Mouse (Mus musculus) small intestine, adult 2 months (tissue): ENCODE data around the gene Chrna5. TPM values are rescaled to one million over a fixed set of nuclear protein-coding genes. Genes with fewer than 3 reads are reported as not detected.
A peak's percentile ranks its signal among the peaks of the same experiment; 100 is the strongest.

Experiments used
- H3K27ac ChIP-seq: fragments of 200-500 bp; 2 replicates; pipeline ENCODE4 v1.5.1; 2012; ENCODE audit warnings: low read depth, low read length, control low read depth, inconsistent platforms; ENCODE audit not compliant: insufficient read depth
- H3K27me3 ChIP-seq: fragments of 200-500 bp; 2 replicates; pipeline ENCODE4 v1.6.1; 2012; ENCODE audit warnings: mild to moderate bottlenecking, moderate library complexity, low read length, inconsistent platforms; ENCODE audit not compliant: control insufficient read depth, insufficient read depth
- H3K36me3 ChIP-seq: fragments of 200-500 bp; 2 replicates; pipeline ENCODE4 v1.6.1; 2012; ENCODE audit warnings: mild to moderate bottlenecking, low read length, control low read depth, inconsistent platforms; ENCODE audit not compliant: control insufficient read depth, insufficient read depth
- H3K4me1 ChIP-seq: fragments of 200-500 bp; 2 replicates; pipeline ENCODE4 v1.6.1; 2012; ENCODE audit warnings: low read length, inconsistent platforms, mixed read lengths; ENCODE audit not compliant: control insufficient read depth, insufficient read depth, insufficient read length
- H3K4me3 ChIP-seq: fragments of 200-500 bp; 2 replicates; pipeline ENCODE4 v1.5.1; 2012; ENCODE audit warnings: low read depth, mild to moderate bottlenecking, control low read depth, inconsistent platforms, low read length, moderate library complexity
- CTCF ChIP-seq: fragments of 200-500 bp; IDR thresholded peaks from 2 replicates; pipeline ENCODE4 v1.5.1; 2012; ENCODE audit warnings: low read depth, mild to moderate bottlenecking, control low read depth, inconsistent platforms, low read length, moderate library complexity, mixed read lengths; ENCODE audit not compliant: insufficient replicate concordance, insufficient read length; ENCODE audit errors: extremely low read depth
- POLR2A ChIP-seq: fragments of 200-500 bp; IDR thresholded peaks from 2 replicates; pipeline ENCODE4 v1.6.1; 2012; ENCODE audit warnings: low read depth, mild to moderate bottlenecking, control low read depth, inconsistent platforms, low read length, moderate library complexity
- WGBS: fragments of 180-500 bp; shearing (Covaris S2); methylation state at CpG from one replicate; pipeline ENCODE4 v1.1.7; 2018; 5-methylcytosine and 5-hydroxymethylcytosine counted together
- polyA plus RNA-seq: library from polyadenylated mRNA; depleted of rRNA; stranded (reverse); fragments of >200 nt; gene quantifications from 2 replicates; pipeline ENCODE4 v1.2.3, GENCODE M21; 2012; rRNA removed

Gene Chrna5
- polyA plus RNA-seq, 1 experiment = 0.04 TPM

- WGBS = 69% methylated on average over 5 of the region's 5 CpGs
- no peaks in the 10 kb centered on the region for H3K27me3 ChIP-seq
- no peak overlapping the region for H3K4me3 ChIP-seq
- TF ChIP-seq POLR2A = no peak
- TF ChIP-seq CTCF = no peak
- peaks cover 8% of the 10 kb centered on the region; the same call in 1 of the 2 replicates for H3K4me1 ChIP-seq
- no peaks in the 10 kb centered on the region for H3K36me3 ChIP-seq
- H3K27ac ChIP-seq = no peak overlapping the region
These were observed 59.3 kb downstream of the Chrna5 start for GRCm38 (mm10) chr9:55039983-55040382.

GRCm38 (mm10) chr9:55041389-55041788 lies 60.7 kb downstream of the Chrna5 start:
- no peaks in the 10 kb centered on the region for H3K27me3 ChIP-seq
- WGBS = 87% methylated on average over 2 of the region's 2 CpGs
- TF ChIP-seq POLR2A = no peak
- no peak for TF ChIP-seq CTCF
- H3K4me1 ChIP-seq = peaks cover 8% of the 10 kb centered on the region; the same call in 1 of the 2 replicates
- no peak overlapping the region for H3K27ac ChIP-seq
- H3K36me3 ChIP-seq = no peaks in the 10 kb centered on the region
- no peak overlapping the region for H3K4me3 ChIP-seq

GRCm38 (mm10) chr9:55043688-55044087 lies 63.0 kb downstream of the Chrna5 start:
- Histone ChIP-seq H3K4me3 (no peak overlapping the region), H3K36me3 (no peaks in the 10 kb centered on the region), H3K27me3 (peaks cover 4% of the 10 kb centered on the region; the same call in 1 of the 2 replicates), H3K27ac (no peak overlapping the region), H3K4me1 (peaks cover 13% of the 10 kb centered on the region)
- 72% methylated on average over 8 of the region's 8 CpGs for WGBS
- no peak for TF ChIP-seq POLR2A
- no peak for TF ChIP-seq CTCF

DNA sequence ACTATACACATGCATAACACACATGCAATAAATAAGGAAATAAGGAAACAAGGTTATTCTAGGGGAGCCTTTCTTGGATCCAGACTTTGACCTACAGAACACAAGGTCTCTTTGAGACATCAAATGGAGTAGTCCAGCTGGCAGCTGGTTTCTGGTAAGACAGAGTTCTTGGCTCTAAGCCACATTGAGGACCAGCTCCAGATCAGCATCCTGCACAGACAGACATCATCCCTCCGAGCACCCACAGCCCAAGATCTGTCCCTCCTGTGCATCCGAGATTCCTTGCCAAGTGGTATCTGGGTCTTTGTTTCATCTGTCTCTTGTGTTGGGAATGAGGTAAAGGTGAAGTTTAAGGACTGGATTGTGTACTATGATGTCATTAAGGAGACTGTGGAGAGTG lies 64.3 kb downstream of the Chrna5 start:
- WGBS = 22% methylated on average over 2 of the region's 2 CpGs
- Histone ChIP-seq H3K4me3 (no peak overlapping the region), H3K4me1 (peaks cover 10% of the 10 kb centered on the region), H3K27me3 (peaks cover 4% of the 10 kb centered on the region; the same call in 1 of the 2 replicates), H3K36me3 (no peaks in the 10 kb centered on the region), H3K27ac (no peak overlapping the region)
- TF ChIP-seq CTCF (no peak), POLR2A (no peak)

- Histone ChIP-seq H3K4me1 (peaks cover 10% of the 10 kb centered on the region), H3K36me3 (no peaks in the 10 kb centered on the region), H3K4me3 (no peak overlapping the region), H3K27ac (no peak overlapping the region), H3K27me3 (peaks cover 4% of the 10 kb centered on the region; the same call in 1 of the 2 replicates)
- WGBS = under 1% methylated on average over 3 of the region's 3 CpGs
- no peak for TF ChIP-seq CTCF
- no peak for TF ChIP-seq POLR2A
These were observed 66.1 kb downstream of the Chrna5 start for GRCm38 (mm10) chr9:55046764-55047163.

DNA sequence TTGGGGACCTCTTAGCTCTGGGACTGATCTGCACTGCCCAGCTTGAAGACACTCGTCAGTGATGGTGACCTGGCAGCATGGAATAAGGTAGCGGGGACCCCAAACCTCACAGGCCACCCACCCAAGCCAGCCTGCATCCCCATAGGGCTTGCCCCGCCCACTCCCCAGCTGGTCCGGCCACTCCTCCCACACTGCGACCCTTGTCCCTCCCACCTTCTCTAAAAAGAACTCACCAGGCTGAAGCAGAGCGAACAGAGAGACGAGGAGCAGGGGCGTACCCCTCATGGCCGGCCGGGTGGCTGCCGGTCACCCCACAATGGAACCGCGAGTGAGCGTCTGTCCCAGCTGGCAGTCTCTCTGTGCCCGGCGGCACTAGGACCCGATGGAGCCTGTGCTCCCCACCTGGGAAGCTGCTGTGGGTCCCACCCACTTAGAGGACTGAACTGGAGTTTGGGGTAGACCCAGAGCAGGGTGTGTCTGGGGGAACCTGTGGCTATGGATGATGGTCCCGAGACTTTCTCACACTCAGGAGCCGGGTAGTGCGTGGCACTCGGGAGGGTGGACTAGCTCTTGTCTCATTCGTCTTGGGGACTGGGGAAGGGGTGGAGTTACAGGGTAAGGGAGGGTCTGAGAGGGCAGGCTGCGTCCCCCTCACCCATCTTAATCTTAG lies 67.7 kb downstream of the Chrna5 start, which contains the start of gene Chrnb4:
Gene Chrnb4, minus strand, starts transcription at position 569 of the 670 bp plus-strand sequence.
- Histone ChIP-seq H3K4me3 (peak within 1 kb of the TSS; percentile 58), H3K27me3 (peaks cover 4% of the 10 kb centered on the region; the same call in 1 of the 2 replicates), H3K4me1 (peaks cover 10% of the 10 kb centered on the region), H3K27ac (no peak within 1 kb of the TSS), H3K36me3 (no peaks in the 10 kb centered on the region)
- no peak for TF ChIP-seq POLR2A
- no peak for TF ChIP-seq CTCF
- WGBS = 2% methylated on average over 23 of the region's 23 CpGs

- Histone ChIP-seq H3K27me3 (no peaks in the 10 kb centered on the region), H3K4me3 (no peak overlapping the region), H3K4me1 (no peaks in the 10 kb centered on the region), H3K27ac (no peak overlapping the region), H3K36me3 (no peaks in the 10 kb centered on the region)
- 56% methylated on average over 2 of the region's 2 CpGs for whole genome bisulfite sequencing
- TF ChIP-seq POLR2A (no peak), CTCF (no peak)
These were observed 74.8 kb downstream of the Chrna5 start for GRCm38 (mm10) chr9:55055386-55055930.

Other genes with a start within 250 kb of the Chrna5 start
- gene Wdr61, start 246.4 kb upstream of the Chrna5 start, polyA plus RNA-seq = 7.8 and 11.9 TPM in 2 replicates
- 0.86 and 3.2 TPM in 2 replicates for gene Crabp1, start 216.1 kb upstream of the Chrna5 start, polyA plus RNA-seq
- gene Ireb2, start 117.1 kb upstream of the Chrna5 start, polyA plus RNA-seq = 0.88 and 1.6 TPM in 2 replicates
- gene Hykk, start 63.6 kb upstream of the Chrna5 start, polyA plus RNA-seq = 0.23 and 0.30 TPM in 2 replicates
- 13.3 and 27.1 TPM in 2 replicates for gene Psma4, start 30.1 kb upstream of the Chrna5 start, polyA plus RNA-seq
- gene AY074887, start 29.9 kb upstream of the Chrna5 start, polyA plus RNA-seq = not detected in 2 replicates
- gene Chrna3, start 45.7 kb downstream of the Chrna5 start, polyA plus RNA-seq = 0.85 and 1.5 TPM in 2 replicates
- gene Chrnb4, start 67.9 kb downstream of the Chrna5 start, polyA plus RNA-seq = 0.76 and 2.0 TPM in 2 replicates
- gene Ube2q2, start 168.0 kb downstream of the Chrna5 start, polyA plus RNA-seq = 3.2 and 5.3 TPM in 2 replicates
- 5.9 and 10.2 TPM in 2 replicates for gene Fbxo22, start 228.0 kb downstream of the Chrna5 start, polyA plus RNA-seq